Mouse (Mus musculus) macrophage (primary cell): ENCODE measurements around the gene Fgf12. TPM values are rescaled to one million over a fixed set of nuclear protein-coding genes. Genes with fewer than 3 reads are reported as not detected.

Experiments used
- H3K27ac ChIP-seq: fragments of 350-480 bp; formaldehyde crosslinking; 2 replicates; pipeline ENCODE4 v1.9.0; 2021
- H3K36me3 ChIP-seq: fragments of 350-480 bp; formaldehyde crosslinking; 2 replicates; pipeline ENCODE4 v1.9.0; 2021; ENCODE audit errors: inconsistent target
- H3K4me3 ChIP-seq: fragments of 350-480 bp; formaldehyde crosslinking; 2 replicates; pipeline ENCODE4 v1.9.0; 2021; ENCODE audit errors: inconsistent target
- H3K79me2 ChIP-seq: fragments of 350-480 bp; formaldehyde crosslinking; 2 replicates; pipeline ENCODE4 v1.9.0; 2021; ENCODE audit errors: inconsistent target
- WGBS: methylation state at CpG from one replicate; pipeline ENCODE4 v1.1.7; 2026; ENCODE audit warnings: inconsistent platforms; ENCODE audit not compliant: missing documents; 5-methylcytosine and 5-hydroxymethylcytosine counted together
- polyA plus RNA-seq: library from polyadenylated mRNA; stranded (reverse); fragments of 250-400 nt; gene quantifications from 3 replicates; pipeline ENCODE4 v1.2.4, GENCODE M21; 2018; ENCODE audit warnings: inconsistent platforms

Fgf12 gene
- polyA plus RNA-seq, 1 experiment from 2014 or later, result not detected

- Histone ChIP-seq H3K79me2 (no peaks in the 10 kb centered on the region), H3K4me3 (no peak overlapping the region), H3K36me3 (no peaks in the 10 kb centered on the region), H3K27ac (no peak overlapping the region)
- 78% methylated on average over 3 of the region's 3 CpGs for WGBS
Observed at GRCm38 (mm10) chr16:28242867-28243649, 509.8 kb downstream of the Fgf12 start.

- Histone ChIP-seq H3K36me3 (no peaks in the 10 kb centered on the region), H3K27ac (no peak overlapping the region), H3K4me3 (no peak overlapping the region), H3K79me2 (no peaks in the 10 kb centered on the region)
- WGBS, result 75% methylated on average over 4 of the region's 4 CpGs
Observed at GRCm38 (mm10) chr16:28239382-28239781, 513.5 kb downstream of the Fgf12 start.

- H3K36me3 ChIP-seq, result no peaks in the 10 kb centered on the region
- WGBS, result 76% methylated on average over 13 of the region's 13 CpGs
- H3K79me2 ChIP-seq, result no peaks in the 10 kb centered on the region
- H3K4me3 ChIP-seq, result no peak overlapping the region
- no peak overlapping the region for H3K27ac ChIP-seq
Observed at GRCm38 (mm10) chr16:28238019-28238868, 514.6 kb downstream of the Fgf12 start.

- H3K27ac ChIP-seq, result no peak overlapping the region
- H3K4me3 ChIP-seq, result no peak overlapping the region
- WGBS, result 89% methylated on average over 5 of the region's 5 CpGs
- H3K36me3 ChIP-seq, result no peaks in the 10 kb centered on the region
- H3K79me2 ChIP-seq, result no peaks in the 10 kb centered on the region
Observed at GRCm38 (mm10) chr16:28215930-28216329, 536.9 kb downstream of the Fgf12 start.

- WGBS, result 77% methylated on average over 1 of the region's 1 CpGs
- no peak overlapping the region for H3K4me3 ChIP-seq
- no peaks in the 10 kb centered on the region for H3K36me3 ChIP-seq
- H3K27ac ChIP-seq, result no peak overlapping the region
- no peaks in the 10 kb centered on the region for H3K79me2 ChIP-seq
Observed at GRCm38 (mm10) chr16:28212411-28212810, 540.5 kb downstream of the Fgf12 start.

GRCm38 (mm10) chr16:28156443-28156842 lies 596.4 kb downstream of the Fgf12 start:
- no peak overlapping the region for H3K4me3 ChIP-seq
- no peaks in the 10 kb centered on the region for H3K79me2 ChIP-seq
- H3K27ac ChIP-seq, result no peak overlapping the region
- H3K36me3 ChIP-seq, result no peaks in the 10 kb centered on the region
- 94% methylated on average over 2 of the region's 2 CpGs for WGBS

- WGBS, result 84% methylated on average over 3 of the region's 3 CpGs
- Histone ChIP-seq H3K36me3 (no peaks in the 10 kb centered on the region), H3K27ac (no peak overlapping the region), H3K4me3 (no peak overlapping the region), H3K79me2 (no peaks in the 10 kb centered on the region)
Observed at GRCm38 (mm10) chr16:28140972-28141371, 611.9 kb downstream of the Fgf12 start.

GRCm38 (mm10) chr16:28127006-28127405 lies 625.9 kb downstream of the Fgf12 start:
- 85% methylated on average over 2 of the region's 2 CpGs for WGBS
- H3K79me2 ChIP-seq, result no peaks in the 10 kb centered on the region
- H3K27ac ChIP-seq, result no peak overlapping the region
- no peak overlapping the region for H3K4me3 ChIP-seq
- H3K36me3 ChIP-seq, result no peaks in the 10 kb centered on the region

Other genes with a start within 250 kb of the Fgf12 start
- gene Mb21d2, start 176.6 kb upstream of the Fgf12 start, polyA plus RNA-seq, result 0.14 to 0.52 TPM (median 0.30 TPM) in 3 replicates